Mouse (Mus musculus) MEL (cell line): ENCODE measurements around the gene Upf1. TPM values are rescaled to one million over a fixed set of nuclear protein-coding genes. Genes with fewer than 3 reads are reported as not detected.

Source experiments
- DNase-seq: peaks from one replicate; pipeline ENCODE4 v3.0.0; 2011; ENCODE audit warnings: low read depth, low spot score
- H3K27ac ChIP-seq: 2 replicates; pipeline ENCODE4 v1.5.1; 2012; ENCODE audit warnings: low read depth, mild to moderate bottlenecking, control low read depth, low read length, moderate library complexity; ENCODE audit not compliant: control insufficient read depth
- H3K27me3 ChIP-seq, 2 experiments: fragments of 150-350 bp in 1 of 2; sonication (generic) in 1 of 2; 2 replicates each; pipeline ENCODE4 v1.6.1; 2012; ENCODE audit warnings: low read length in 2 of 2, mild to moderate bottlenecking in 2 of 2, improper control_type of control experiment in 1 of 2, moderate library complexity in 1 of 2; ENCODE audit not compliant: insufficient read depth in 2 of 2, control insufficient read depth in 1 of 2
- H3K36me3 ChIP-seq, 2 experiments: 2 replicates each; pipeline ENCODE4 v1.6.1; 2012 to 2014; ENCODE audit warnings: low read length in 2 of 2, improper control_type of control experiment in 1 of 2, inconsistent platforms in 1 of 2, mild to moderate bottlenecking in 1 of 2; ENCODE audit not compliant: insufficient read depth in 2 of 2, control insufficient read depth in 1 of 2
- H3K4me1 ChIP-seq, 2 experiments: fragments of 150-350 bp in 1 of 2; sonication (generic) in 1 of 2; 2 replicates each; pipeline ENCODE4 v1.6.1; 2012; ENCODE audit warnings: low read length in 2 of 2, improper control_type of control experiment in 1 of 2, mild to moderate bottlenecking in 1 of 2; ENCODE audit not compliant: insufficient read depth in 2 of 2, control insufficient read depth in 1 of 2
- H3K4me3 ChIP-seq, 2 experiments: fragments of 150-350 bp in 1 of 2; sonication (generic) in 1 of 2; 2 replicates each; pipeline ENCODE4 v1.5.1; 2012; ENCODE audit warnings: low read depth in 2 of 2, low read length in 2 of 2, mild to moderate bottlenecking in 2 of 2, moderate library complexity in 2 of 2, control low read depth in 1 of 2, improper control_type of control experiment in 1 of 2; ENCODE audit not compliant: control insufficient read depth in 1 of 2, insufficient read depth in 1 of 2
- H3K79me2 ChIP-seq: 2 replicates; pipeline ENCODE4 v1.6.1; 2012; ENCODE audit warnings: mild to moderate bottlenecking, low read length, moderate library complexity; ENCODE audit not compliant: control insufficient read depth, poor library complexity, insufficient read depth
- H3K9ac ChIP-seq: 2 replicates; pipeline ENCODE4 v1.6.1; 2012; ENCODE audit warnings: low read depth, mild to moderate bottlenecking, control low read depth, low read length, moderate library complexity; ENCODE audit not compliant: control insufficient read depth, poor library complexity, severe bottlenecking
- H3K9me3 ChIP-seq: fragments of 150-350 bp; sonication (generic); replicated peaks from 2 replicates; pipeline ENCODE4 v1.6.1; 2012; ENCODE audit warnings: mild to moderate bottlenecking, low read length, improper control_type of control experiment, moderate library complexity; ENCODE audit not compliant: insufficient read depth
- BHLHE40 ChIP-seq: IDR thresholded peaks from 2 replicates; pipeline ENCODE4 v1.6.1; 2012; ENCODE audit warnings: low read depth, mild to moderate bottlenecking, inconsistent platforms, low read length, improper control_type of control experiment, borderline replicate concordance
- CHD1 ChIP-seq: IDR thresholded peaks from 2 replicates; pipeline ENCODE4 v1.6.1; 2012; ENCODE audit warnings: low read depth, mild to moderate bottlenecking, inconsistent platforms, low read length, improper control_type of control experiment
- CHD2 ChIP-seq: IDR thresholded peaks from 2 replicates; pipeline ENCODE4 v1.6.1; 2011; ENCODE audit warnings: low read length, improper control_type of control experiment
- CTCF ChIP-seq, 3 experiments: IDR thresholded peaks in 2 of 3; conservative IDR thresholded peaks in 1 of 3; 2 replicates each; pipeline ENCODE4 v1.5.1; 2011 to 2012; ENCODE audit warnings: low read length in 3 of 3, low read depth in 2 of 3, mild to moderate bottlenecking in 2 of 3, improper control_type of control experiment in 1 of 3, inconsistent platforms in 1 of 3, mixed read lengths in 1 of 3, moderate library complexity in 1 of 3; ENCODE audit not compliant: control insufficient read depth in 1 of 3, insufficient read depth in 1 of 3, poor library complexity in 1 of 3, severe bottlenecking in 1 of 3
- EP300 ChIP-seq, 2 experiments: IDR thresholded peaks; 2 replicates each; pipeline ENCODE4 v1.6.1; 2011; ENCODE audit warnings: improper control_type of control experiment in 2 of 2, low read length in 2 of 2, low read depth in 1 of 2, mild to moderate bottlenecking in 1 of 2
- ETS1 ChIP-seq: IDR thresholded peaks from 2 replicates; pipeline ENCODE4 v1.6.1; 2012; ENCODE audit warnings: low read depth, mild to moderate bottlenecking, inconsistent platforms, low read length, improper control_type of control experiment, moderate library complexity
- GABPA ChIP-seq: IDR thresholded peaks from 2 replicates; pipeline ENCODE4 v1.6.1; 2012; ENCODE audit warnings: low read depth, mild to moderate bottlenecking, inconsistent platforms, low read length, improper control_type of control experiment, moderate library complexity
- GATA1 ChIP-seq: IDR thresholded peaks from 2 replicates; pipeline ENCODE4 v1.6.1; 2011; ENCODE audit warnings: low read depth, low read length, improper control_type of control experiment
- KAT2A ChIP-seq: conservative IDR thresholded peaks from 2 replicates; pipeline ENCODE4 v1.6.1; 2012; ENCODE audit warnings: low read depth, low read length, improper control_type of control experiment, inconsistent platforms
- MAFK ChIP-seq: IDR thresholded peaks from 2 replicates; pipeline ENCODE4 v1.6.1; 2011; ENCODE audit warnings: low read depth, mild to moderate bottlenecking, low read length, improper control_type of control experiment, borderline replicate concordance
- MAX ChIP-seq: IDR thresholded peaks from 2 replicates; pipeline ENCODE4 v1.6.1; 2011; ENCODE audit warnings: low read length, improper control_type of control experiment
- MAZ ChIP-seq: IDR thresholded peaks from 2 replicates; pipeline ENCODE4 v1.6.1; 2012; ENCODE audit warnings: low read depth, mild to moderate bottlenecking, inconsistent platforms, low read length, improper control_type of control experiment
- MXI1 ChIP-seq: IDR thresholded peaks from 2 replicates; pipeline ENCODE4 v1.6.1; 2011; ENCODE audit warnings: mild to moderate bottlenecking, low read depth, low read length, improper control_type of control experiment
- MYB ChIP-seq: IDR thresholded peaks from 2 replicates; pipeline ENCODE4 v1.6.1; 2011; ENCODE audit warnings: mild to moderate bottlenecking, low read depth, low read length, improper control_type of control experiment
- POLR2A ChIP-seq, 2 experiments: IDR thresholded peaks; 2 replicates each; pipeline ENCODE4 v1.6.1; 2011 to 2012; ENCODE audit warnings: low read length in 2 of 2, mild to moderate bottlenecking in 2 of 2, control low read depth in 1 of 2, improper control_type of control experiment in 1 of 2, low read depth in 1 of 2, moderate library complexity in 1 of 2; ENCODE audit not compliant: control insufficient read depth in 1 of 2, insufficient read depth in 1 of 2, poor library complexity in 1 of 2
- POLR2AphosphoS5 ChIP-seq: IDR thresholded peaks from 2 replicates; pipeline ENCODE4 v1.6.1; 2012; ENCODE audit warnings: low read depth, borderline replicate concordance, mild to moderate bottlenecking, inconsistent platforms, low read length, moderate library complexity, mixed read lengths
- RAD21 ChIP-seq: IDR thresholded peaks from 2 replicates; pipeline ENCODE4 v1.6.1; 2011; ENCODE audit warnings: mild to moderate bottlenecking, low read depth, low read length, improper control_type of control experiment
- SIN3A ChIP-seq: IDR thresholded peaks from 2 replicates; pipeline ENCODE4 v1.6.1; 2012; ENCODE audit warnings: low read length, improper control_type of control experiment, inconsistent platforms
- SMC3 ChIP-seq: IDR thresholded peaks from 2 replicates; pipeline ENCODE4 v1.6.1; 2011; ENCODE audit warnings: low read depth, low read length, improper control_type of control experiment
- TBP ChIP-seq: IDR thresholded peaks from 2 replicates; pipeline ENCODE4 v1.8.0; 2011; ENCODE audit warnings: low read depth, low read length, improper control_type of control experiment
- UBTF ChIP-seq: IDR thresholded peaks from 2 replicates; pipeline ENCODE4 v1.6.1; 2012; ENCODE audit warnings: low read depth, mild to moderate bottlenecking, inconsistent platforms, low read length, improper control_type of control experiment, moderate library complexity, borderline replicate concordance; ENCODE audit not compliant: insufficient read depth
- USF2 ChIP-seq, 2 experiments: IDR thresholded peaks; 2 replicates each; pipeline ENCODE4 v1.6.1; 2011 to 2012; ENCODE audit warnings: improper control_type of control experiment in 2 of 2, low read length in 2 of 2, borderline replicate concordance in 1 of 2, inconsistent platforms in 1 of 2, low read depth in 1 of 2, mild to moderate bottlenecking in 1 of 2; ENCODE audit not compliant: insufficient read depth in 1 of 2
- ZC3H11A ChIP-seq: IDR thresholded peaks from 2 replicates; pipeline ENCODE4 v1.6.1; 2012; ENCODE audit warnings: low read depth, mild to moderate bottlenecking, inconsistent platforms, low read length, improper control_type of control experiment
- ZMIZ1 ChIP-seq: IDR thresholded peaks from 2 replicates; pipeline ENCODE4 v1.6.1; 2012; ENCODE audit warnings: low read depth, mild to moderate bottlenecking, inconsistent platforms, low read length, improper control_type of control experiment, moderate library complexity
- ZNF384 ChIP-seq: IDR thresholded peaks from 2 replicates; pipeline ENCODE4 v1.6.1; 2012; ENCODE audit warnings: low read depth, mild to moderate bottlenecking, inconsistent platforms, low read length, improper control_type of control experiment
- polyA plus RNA-seq, 2 experiments: library from polyadenylated mRNA; stranded (reverse) in 1 of 2; unstranded in 1 of 2; fragments of >175 nt in 1 of 2; fragments of >200 nt in 1 of 2; gene quantifications; 2 replicates each; pipeline versions ENCODE4 v1.2.1 to v1.2.4; 2012; ENCODE audit warnings: low replicate concordance in 2 of 2, low read depth in 1 of 2; ENCODE audit not compliant: insufficient read length in 2 of 2, insufficient read depth in 1 of 2, missing spikeins in 1 of 2
- total RNA-seq: library from RNA; depleted of rRNA; stranded (reverse); fragments of 300-350 nt; gene quantifications from 2 replicates; pipeline ENCODE4 v1.2.3, GENCODE M21; 2012

Upf1 gene
- total and polyA plus RNA-seq, 3 experiments = 55.4 to 289 (median 89.5) TPM

DNA sequence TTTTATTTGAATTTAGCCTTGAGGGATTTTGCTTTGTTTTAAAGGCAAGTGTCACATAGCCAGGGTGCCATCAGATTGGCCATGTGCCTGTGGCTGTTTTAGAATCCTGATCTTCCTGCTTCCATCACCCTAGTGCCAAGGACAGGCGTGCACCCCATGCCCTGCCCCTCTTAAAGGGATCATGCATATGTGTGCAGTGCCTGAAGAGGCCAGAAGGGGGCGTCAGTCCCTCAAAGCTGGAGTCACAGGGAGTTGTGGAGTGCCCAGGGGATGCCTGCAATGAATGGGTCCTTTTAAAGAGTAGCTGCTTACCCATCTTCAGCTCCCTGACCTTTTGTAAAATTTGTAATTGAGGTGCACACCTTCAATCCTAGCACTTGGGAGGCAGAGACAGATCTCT, 43.8 kb downstream of the Upf1 start:
- Histone ChIP-seq H3K9ac (no peak overlapping the region), H3K27me3 (no peaks in the 10 kb centered on the region), H3K36me3 (peaks cover 0 to 5% of the 10 kb centered on the region in 2 experiments; a peak in 2 of 4 replicates), H3K79me2 (no peaks in the 10 kb centered on the region; the same call in 1 of the 2 replicates), H3K27ac (no peak overlapping the region), H3K9me3 (no peaks in the 10 kb centered on the region), H3K4me1 (no peaks in the 10 kb centered on the region), H3K4me3 (no peak overlapping the region)
- peak; percentile 73 to 84 (median 79) for TF ChIP-seq CTCF (IDR thresholded peaks at IDR 0.05 in 2 of 3, conservative IDR thresholded peaks at IDR 0.05 in 1 of 3; ENCODE audit: control insufficient read depth in 1 of 3, insufficient read depth in 1 of 3, low read depth in 2 of 3, low read length in 3 of 3, poor library complexity in 1 of 3, severe bottlenecking in 1 of 3)
- TF ChIP-seq BHLHE40 = no peak
- no peak for TF ChIP-seq KAT2A
- no peak for TF ChIP-seq UBTF
- TF ChIP-seq TBP = no peak
- TF ChIP-seq ZC3H11A = peak; percentile 36; the same call in 1 of the 2 replicates
- TF ChIP-seq POLR2A (IDR thresholded peaks at IDR 0.05; ENCODE audit: control insufficient read depth in 1 of 2, insufficient read depth in 1 of 2, low read depth in 1 of 2, low read length in 2 of 2, poor library complexity in 1 of 2) = no peak
- TF ChIP-seq MAX = no peak
- TF ChIP-seq ZMIZ1 = no peak
- peak; percentile 61 for TF ChIP-seq RAD21
- no peak for TF ChIP-seq MAZ
- peak; percentile 62 for TF ChIP-seq SMC3
- TF ChIP-seq POLR2AphosphoS5 = no peak
- peak; percentile 72 for DNase-seq

DNA sequence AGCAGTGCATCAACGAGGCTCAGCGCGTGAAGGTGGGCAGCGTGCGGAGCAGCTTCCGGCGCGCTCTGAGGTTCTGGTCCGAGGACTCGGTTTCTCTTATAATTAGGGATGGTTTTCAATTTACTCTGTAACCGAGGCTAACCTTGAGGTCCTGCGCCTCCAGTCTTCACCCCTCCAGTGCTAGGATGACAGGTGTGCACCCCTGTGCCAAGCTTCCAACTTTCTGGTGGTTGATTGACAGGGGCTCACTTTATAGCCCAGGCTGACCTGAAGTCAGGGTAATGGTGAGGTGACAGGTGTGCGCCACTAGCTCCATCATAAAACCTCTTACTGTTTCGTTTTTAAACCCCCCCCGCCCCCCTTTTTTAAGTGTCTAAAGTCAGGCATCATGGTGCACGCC, 50.2 kb downstream of the Upf1 start:
- Histone ChIP-seq H3K27ac (peak overlapping the region; percentile 82), H3K79me2 (peaks cover 34% of the 10 kb centered on the region)
- 0 out of 2 replicates have a peak, but pooled peaks have one; percentile 2 for TF ChIP-seq MAX
- TF ChIP-seq MXI1 = no peak
- TF ChIP-seq, all 39 proteins: peak for 1
- Histone ChIP-seq H3K36me3 (peaks cover 2 to 6% of the 10 kb centered on the region in 2 experiments), H3K9me3 (no peaks in the 10 kb centered on the region), H3K27me3 (no peaks in the 10 kb centered on the region), H3K4me3 (peak overlapping the region; percentile 60 to 91), H3K4me1 (peaks cover 4 to 12% of the 10 kb centered on the region in 2 experiments), H3K9ac (peak overlapping the region; percentile 93)
- DNase-seq = no peak

DNA sequence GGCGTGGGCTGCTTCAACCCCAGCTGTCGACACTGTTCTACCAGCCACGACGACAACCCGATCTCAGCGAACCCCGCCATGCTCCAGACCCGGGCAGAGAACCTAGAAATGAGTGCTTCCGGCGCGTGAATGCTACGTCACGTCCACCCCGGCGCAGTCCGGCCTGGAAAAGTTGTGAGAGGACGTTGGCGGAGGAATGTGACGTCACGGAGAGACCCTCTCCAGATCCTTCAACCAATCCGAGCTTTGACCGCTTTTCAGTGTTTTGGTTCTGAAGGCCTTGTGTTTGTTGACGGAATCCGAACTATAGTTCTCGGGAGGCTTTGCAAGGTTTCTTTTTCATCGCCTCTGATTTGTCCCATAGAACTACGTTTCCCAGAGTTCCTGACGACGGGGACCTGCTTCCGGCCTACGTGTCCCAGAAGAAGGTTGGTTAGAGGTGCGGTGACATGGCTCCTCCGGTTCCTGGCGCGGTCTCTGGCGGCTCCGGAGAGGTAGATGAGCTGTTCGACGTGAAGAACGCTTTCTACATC, 50.7 kb downstream of the Upf1 start, which contains the start of the genes Ddx49 and Cope:
Ddx49 (minus strand) TSS at position 132 of the 533 bp plus-strand sequence.
Cope (plus strand) TSS at position 161 of the 533 bp plus-strand sequence.
- peaks cover 2 to 6% of the 10 kb centered on the region in 2 experiments for H3K36me3 ChIP-seq
- H3K4me1 ChIP-seq = peaks cover 4 to 12% of the 10 kb centered on the region in 2 experiments
- DNase-seq = peak; percentile 96
- peak within 1 kb of the TSS; percentile 93 for H3K9ac ChIP-seq
- no peaks in the 10 kb centered on the region for H3K9me3 ChIP-seq
- H3K27ac ChIP-seq = peak within 1 kb of the TSS; percentile 82
- peaks cover 34% of the 10 kb centered on the region for H3K79me2 ChIP-seq
- H3K27me3 ChIP-seq = no peaks in the 10 kb centered on the region
- H3K4me3 ChIP-seq = peak within 1 kb of the TSS; percentile 60 to 91
- TF ChIP-seq RAD21 = no peak
- no peak for TF ChIP-seq GABPA
- 0 out of 2 replicates have a peak, but pooled peaks have one; percentile 14 for TF ChIP-seq GATA1
- TF ChIP-seq SIN3A = peak; percentile 98
- TF ChIP-seq EP300 (IDR thresholded peaks at IDR 0.05; ENCODE audit: low read depth in 1 of 2, low read length in 2 of 2) = no peak
- TF ChIP-seq MYB = peak; percentile 81
- no peak for TF ChIP-seq ZNF384
- TF ChIP-seq ETS1 = peak; percentile 32; the same call in 1 of the 2 replicates
- TF ChIP-seq CHD2 = no peak
- TF ChIP-seq MAX = peak; percentile 82
- no peak for TF ChIP-seq USF2 (IDR thresholded peaks at IDR 0.05; ENCODE audit: borderline replicate concordance in 1 of 2, insufficient read depth in 1 of 2, low read depth in 1 of 2, low read length in 2 of 2)
- no peak for TF ChIP-seq POLR2AphosphoS5
- TF ChIP-seq MAZ = 0 out of 2 replicates have a peak, but pooled peaks have one; percentile 41
- no peak for TF ChIP-seq MAFK
- no peak for TF ChIP-seq CHD1
